Mouse (Mus musculus) erythroblast, embryonic 14.5 days (primary cell): ENCODE results near the gene Rbmxl1.
"Not testable (repeated sequence)": the region's sequence is repeated elsewhere in the genome, so short reads cannot be mapped to it uniquely, and the experiment has no call there.

ENCODE experiments used
- GATA1 ChIP-seq: IDR thresholded peaks from 2 replicates; pipeline ENCODE4 v1.6.1; 2012; ENCODE audit warnings: low read length, inconsistent platforms, mixed read lengths
- TAL1 ChIP-seq: IDR thresholded peaks from 3 replicates; pipeline ENCODE4 v1.6.1; 2012; ENCODE audit warnings: low read length, inconsistent platforms, mixed read lengths

- TF ChIP-seq TAL1, GATA1: not testable (repeated sequence)
Observed at GRCm38 (mm10) chr8:78545153-78545817, 36.6 kb upstream of the Rbmxl1 start.
